33 mouse cellular contexts compared by ENCODE assay signal in the genomic region with DNA sequence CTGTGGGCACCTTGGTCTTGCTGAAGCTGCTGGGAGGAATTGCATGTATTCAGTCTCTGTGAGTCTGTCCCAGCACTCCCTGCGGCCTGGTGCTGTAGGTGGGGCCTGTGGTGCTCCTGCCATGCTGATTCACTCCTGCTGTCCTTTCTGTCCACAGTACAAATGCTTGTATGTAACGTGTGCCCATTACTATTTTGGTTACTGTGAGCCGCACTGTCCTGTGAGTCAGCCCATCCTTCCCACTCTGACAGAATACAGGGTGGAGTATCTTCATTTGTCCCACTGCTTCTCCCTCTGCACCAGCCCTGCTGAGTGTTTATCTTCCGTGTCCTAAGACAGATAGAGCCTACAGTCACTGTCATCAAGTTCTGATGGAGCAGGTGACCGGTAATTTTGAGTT. TPM values are rescaled to one million over a fixed set of nuclear protein-coding genes. Genes with fewer than 3 reads are reported as not detected.
DNase-seq lines count a peak whose midpoint lies in the region.
"Had no signal": no experiment of that assay in that cellular context is flagged by ENCODE, and none has a peak within 500 bp of the region (broad histone marks: within the 10 kb centered on the region; RNA-seq: fewer than 3 reads in every experiment).

No protein-coding gene starts in this region.

- H3K4me3 ChIP-seq in limb, embryonic 10.5 days: no peak overlapping the region
- H3K4me3 ChIP-seq: embryonic facial prominence, embryonic 13.5 days; erythroblast, embryonic 14.5 days; forebrain, embryonic 12.5 days; heart, embryonic 15.5 days; hindbrain, embryonic 13.5 days; layer of hippocampus, adult 2 months; limb, embryonic 13.5 days; liver, embryonic 12.5 days had no signal

- H3K27ac ChIP-seq in limb, embryonic 10.5 days: no peak overlapping the region
- H3K27ac ChIP-seq: embryonic facial prominence, embryonic 13.5 days; forebrain, embryonic 12.5 days; heart, embryonic 15.5 days; hindbrain, embryonic 13.5 days; kidney, postnatal 0 days; layer of hippocampus, adult 2 months; limb, embryonic 13.5 days; liver, embryonic 12.5 days had no signal

- H3K36me3 ChIP-seq in limb, embryonic 10.5 days: peaks cover 96% of the 10 kb centered on the region

- no peaks in the 10 kb centered on the region for H3K9me3 ChIP-seq in limb, embryonic 10.5 days (replicated peaks)
- H3K9me3 ChIP-seq: embryonic facial prominence, embryonic 13.5 days; forebrain, embryonic 12.5 days; heart, embryonic 15.5 days; hindbrain, embryonic 13.5 days; limb, embryonic 13.5 days; liver, embryonic 12.5 days had no signal

- intact Hi-C loops in left cerebral cortex, postnatal 4 days (cut with DNase I): no loop called here
- intact Hi-C loops in left cerebral cortex, postnatal 14 days (cut with DNase I): no loop called here

- H3K27me3 ChIP-seq in limb, embryonic 10.5 days (ENCODE audit: low read depth, poor library complexity, severe bottlenecking): no peaks in the 10 kb centered on the region
- H3K27me3 ChIP-seq: embryonic facial prominence, embryonic 13.5 days; forebrain, embryonic 12.5 days; heart, embryonic 15.5 days; hindbrain, embryonic 13.5 days; limb, embryonic 13.5 days; liver, embryonic 12.5 days had no signal

- H3K4me1 ChIP-seq in limb, embryonic 10.5 days: no peaks in the 10 kb centered on the region
- H3K4me1 ChIP-seq: embryonic facial prominence, embryonic 13.5 days; forebrain, embryonic 12.5 days; heart, embryonic 15.5 days; hindbrain, embryonic 13.5 days; limb, embryonic 13.5 days; liver, embryonic 12.5 days had no signal

- DNase-seq in left cerebral cortex, adult 11 months (ENCODE audit: low spot score): peak; percentile 25
- DNase-seq in left cerebral cortex, postnatal 4 days: no peak
- DNase-seq in layer of hippocampus, adult 9-11 months: peak; percentile 55
- peak; percentile 11 to 51 for DNase-seq in left cerebral cortex, postnatal 14 days (ENCODE audit: low spot score in 2 of 2)
- DNase-seq in telencephalon, adult 2 months (ENCODE audit: low read depth, low spot score): peak; percentile 22
- no peak for DNase-seq in limb, embryonic 10.5 days (ENCODE audit: low spot score)
- no peak for DNase-seq in cerebellum, adult 9-10 months
- DNase-seq: adrenal gland, adult 2 months; cerebellum, adult 11-12 months; cerebellum, postnatal 36 days; embryo, embryonic 11 days; heart, postnatal 36 days; kidney, adult 2 months; lung, adult 18-20 months; lung, postnatal 14 days; thymus, postnatal 25 days had no signal

- 95% methylated on average over 5 of the region's 5 CpGs for WGBS in limb, embryonic 10.5 days

RNA-seq across cellular contexts. Expression of gene Ankrd49, which starts 25.5 kb away (rescaled TPM):
- total RNA-seq in left cerebral cortex, postnatal 4 days (2021): 10 to 100 TPM; 17.8 to 22.3 TPM
- 10 to 100 TPM; 15.6 to 17.8 TPM for total RNA-seq in left cerebral cortex, postnatal 14 days (2021)
- polyA plus RNA-seq in limb, embryonic 10.5 days (2016; fragmentation: Nextera tagmentation; extraction: Ambion mirVana): 40.7 and 46.8 TPM in 2 replicates

RNA-seq across cellular contexts. Expression of gene Mre11a, which starts 25.7 kb away (rescaled TPM):
- 10 to 100 TPM; 13.7 to 16.2 TPM for total RNA-seq in left cerebral cortex, postnatal 4 days (2021)
- total RNA-seq in left cerebral cortex, postnatal 14 days (2021): 10 to 100 TPM; 10.9 to 11.7 TPM
- polyA plus RNA-seq in limb, embryonic 10.5 days (2016; fragmentation: Nextera tagmentation; extraction: Ambion mirVana): 40.1 and 42.9 TPM in 2 replicates

RNA-seq across cellular contexts. Expression of gene 1700012B09Rik, which starts 39.3 kb away (rescaled TPM):
- total RNA-seq in left cerebral cortex, postnatal 4 days (2021): under 1 TPM in 1 of 2 experiments, not detected in 1; 0.66 TPM
- under 1 TPM in 1 of 2 experiments, not detected in 1; 0.93 TPM for total RNA-seq in left cerebral cortex, postnatal 14 days (2021)
- not detected in 2 replicates for polyA plus RNA-seq in limb, embryonic 10.5 days (2016; fragmentation: Nextera tagmentation; extraction: Ambion mirVana)
- total RNA-seq: adrenal gland, adult 2 months; adrenal gland, postnatal 4 days; heart, postnatal 36 days; MEL had no signal
- polyA plus RNA-seq: adrenal gland, adult 2 months; embryonic facial prominence, embryonic 13.5 days; erythroblast, embryonic 14.5 days; inflammation-experienced regulatory T-cells, adult 6 months; kidney, adult 2 months; kidney, postnatal 0 days; liver, embryonic 12.5 days; midbrain, embryonic 11.5 days; stomach, embryonic 14.5 days had no signal

RNA-seq across cellular contexts. Expression of gene Gpr83, which starts 49.9 kb away (rescaled TPM):
- 1 to 10 TPM; 1.8 to 2.8 TPM for total RNA-seq in left cerebral cortex, postnatal 4 days (2021)
- 10 to 100 TPM; 11.7 to 14.0 TPM for total RNA-seq in left cerebral cortex, postnatal 14 days (2021)
- 0.08 TPM in 1 of 2 replicates, not detected in the other for polyA plus RNA-seq in limb, embryonic 10.5 days (2016; fragmentation: Nextera tagmentation; extraction: Ambion mirVana)
- total RNA-seq: adrenal gland, adult 2 months; heart, postnatal 36 days; megakaryocyte progenitor cell, adult 5-6 weeks had no signal
- polyA plus RNA-seq: C2C12; erythroblast, embryonic 14.5 days; gonadal fat pad, adult 2 months had no signal

RNA-seq across cellular contexts. Expression of gene Fut4, which starts 57.9 kb away (rescaled TPM):
- 1 to 10 TPM in 1 of 2 experiments, under 1 TPM in 1; 0.70 to 1.1 TPM for total RNA-seq in left cerebral cortex, postnatal 4 days (2021)
- under 1 TPM; 0.36 to 0.55 TPM for total RNA-seq in left cerebral cortex, postnatal 14 days (2021)
- polyA plus RNA-seq in limb, embryonic 10.5 days (2016; fragmentation: Nextera tagmentation; extraction: Ambion mirVana): 5.0 and 6.4 TPM in 2 replicates
- polyA plus RNA-seq: erythroblast, embryonic 14.5 days; inflammation-experienced regulatory T-cells, adult 6 months had no signal

Comparison
In these comparisons a context has a peak if more than half of its experiments do, and no peak if none do; other contexts are left out.
1. DNase-seq: peak in left cerebral cortex, adult 11 months (single experiment), layer of hippocampus, adult 9-11 months (single experiment), left cerebral cortex, postnatal 14 days (2 of 2) and telencephalon, adult 2 months (single experiment); none in left cerebral cortex, postnatal 4 days (single experiment), limb, embryonic 10.5 days (single experiment) and cerebellum, adult 9-10 months (single experiment).